Mouse (Mus musculus) embryonic fibroblast, embryonic 13.5 days (primary cell): Measurements from ENCODE around the gene Bod1.

ENCODE experiments used
- CTCF ChIP-seq: IDR thresholded peaks from 2 replicates; pipeline ENCODE4 v1.5.1; 2011; ENCODE audit warnings: mild to moderate bottlenecking, control low read depth, low read length, moderate library complexity, borderline replicate concordance; ENCODE audit not compliant: insufficient read depth
- POLR2A ChIP-seq: IDR thresholded peaks from 2 replicates; pipeline ENCODE4 v1.6.1; 2011; ENCODE audit warnings: low read depth, mild to moderate bottlenecking, control low read depth, low read length, moderate library complexity

DNA sequence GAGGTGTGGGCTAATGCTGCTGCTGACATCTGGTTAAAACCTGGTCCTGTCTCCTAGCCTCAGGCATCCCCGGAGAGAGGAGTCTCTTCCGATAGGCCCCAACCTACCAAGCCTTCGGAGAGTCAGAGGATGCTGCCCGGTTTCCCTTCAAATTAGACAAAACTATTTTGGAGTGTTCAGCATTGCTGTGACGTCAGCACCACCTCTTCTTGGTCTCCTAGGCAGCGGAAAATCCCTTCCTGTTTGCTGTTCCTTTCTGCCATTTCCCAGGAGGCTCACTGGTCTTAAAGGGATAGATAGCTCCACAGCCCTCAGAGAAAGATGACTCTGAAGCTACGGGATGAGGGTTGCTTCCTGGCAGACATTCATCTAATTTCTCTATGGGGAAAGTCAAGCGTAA, 31.5 kb upstream of the Bod1 start:
- TF ChIP-seq CTCF (no peak), POLR2A (no peak)
